Mouse (Mus musculus) neural tube, embryonic 11.5 days (tissue): ENCODE measurements around the gene Tmem156. TPM values are rescaled to one million over a fixed set of nuclear protein-coding genes. Genes with fewer than 3 reads are reported as not detected.

Source experiments
- ATAC-seq: fragments of 200-750 bp; cut with Nextera tagmentation; 2 replicates; pipeline ENCODE4 v1.8.0; 2017; ENCODE audit warnings: moderate number of reproducible peaks, mild to moderate bottlenecking, moderate TSS enrichment, moderate library complexity; ENCODE audit not compliant: insufficient read depth, low FRiP score, low TSS enrichment
- DNase-seq: peaks from one replicate; pipeline ENCODE4 v3.0.0-alpha.2; 2015; ENCODE audit warnings: low spot score
- H3K27ac ChIP-seq: fragments of 300-500 bp; sonication (generic); 2 replicates; pipeline ENCODE4 v1.5.1; 2014; ENCODE audit warnings: low read depth, mild to moderate bottlenecking, low read length
- H3K27me3 ChIP-seq: fragments of 300-500 bp; sonication (generic); 2 replicates; pipeline ENCODE4 v1.6.1; 2014; ENCODE audit warnings: mild to moderate bottlenecking, low read length, mixed read lengths; ENCODE audit not compliant: control insufficient read depth, insufficient read depth
- H3K36me3 ChIP-seq: fragments of 300-500 bp; sonication (generic); 2 replicates; pipeline ENCODE4 v1.6.1; 2014; ENCODE audit warnings: mild to moderate bottlenecking, low read length, moderate library complexity, mixed read lengths; ENCODE audit not compliant: control insufficient read depth, insufficient read depth
- H3K4me1 ChIP-seq: fragments of 300-500 bp; sonication (generic); 2 replicates; pipeline ENCODE4 v1.6.1; 2014; ENCODE audit warnings: low read length, mixed read lengths; ENCODE audit not compliant: control insufficient read depth, insufficient read depth
- H3K4me2 ChIP-seq: fragments of 300-500 bp; sonication (generic); 2 replicates; pipeline ENCODE4 v1.6.1; 2014; ENCODE audit warnings: low read depth, mild to moderate bottlenecking, moderate library complexity
- H3K4me3 ChIP-seq: fragments of 300-500 bp; sonication (generic); 2 replicates; pipeline ENCODE4 v1.5.1; 2014; ENCODE audit warnings: low read depth, low read length
- H3K9ac ChIP-seq: fragments of 300-500 bp; sonication (generic); 2 replicates; pipeline ENCODE4 v1.6.1; 2014; ENCODE audit warnings: mild to moderate bottlenecking, low read length
- H3K9me3 ChIP-seq: fragments of 300-500 bp; sonication (generic); 2 replicates; pipeline ENCODE4 v1.6.1; 2016; ENCODE audit warnings: low read length; ENCODE audit not compliant: control insufficient read depth
- WGBS: fragments of 180-500 bp; shearing (Covaris S2); extraction: QIAGEN DNeasy Blood & Tissue Kit; methylation state at CpG from one replicate; pipeline ENCODE4 v1.1.7; 2014; 5-methylcytosine and 5-hydroxymethylcytosine counted together
- polyA plus RNA-seq: library from polyadenylated mRNA; unstranded; fragments of >200 nt; fragmentation: Nextera tagmentation; extraction: Ambion mirVana; gene quantifications from 2 replicates; pipeline ENCODE4 v1.2.1, GENCODE M21; 2014

Gene Tmem156
- polyA plus RNA-seq, 1 experiment from 2014 or later: 0.21 TPM

DNA sequence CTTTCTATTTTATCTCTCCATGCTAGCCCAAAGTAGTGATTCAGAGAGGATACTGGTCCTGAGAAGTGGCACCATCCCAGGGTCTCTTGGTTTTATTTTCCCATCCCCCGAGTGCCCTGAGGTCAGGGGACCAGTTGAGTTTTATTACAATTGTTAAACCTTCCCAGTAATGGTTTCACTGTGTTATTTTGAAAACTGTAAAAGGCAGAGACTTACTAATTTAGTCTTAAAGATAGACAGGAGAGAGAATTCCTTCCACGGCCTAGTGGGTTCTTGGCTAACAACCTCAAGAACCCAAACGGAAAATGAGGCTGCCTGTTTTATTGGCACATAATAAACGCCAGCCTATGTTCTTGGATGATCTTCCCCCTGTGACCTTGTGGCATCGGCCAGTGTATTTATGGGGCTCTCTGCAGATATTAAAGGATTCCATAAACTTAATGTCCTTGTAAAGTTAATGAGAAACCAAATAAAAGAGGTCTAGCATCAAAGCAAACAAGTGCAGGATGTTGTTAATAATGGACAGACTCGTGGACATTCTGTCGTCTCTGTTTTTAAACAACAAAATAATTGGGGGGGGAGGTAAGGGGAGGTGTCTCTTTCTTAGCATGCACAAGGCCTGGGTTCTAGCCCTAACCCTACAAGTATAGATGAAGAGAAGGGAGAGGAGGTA lies 79.9 kb downstream of the Tmem156 start:
- H3K4me3 ChIP-seq: no peak overlapping the region
- H3K27me3 ChIP-seq: no peaks in the 10 kb centered on the region
- 52% methylated on average over 7 of the region's 7 CpGs for WGBS
- no peak overlapping the region for H3K9ac ChIP-seq
- H3K9me3 ChIP-seq: no peaks in the 10 kb centered on the region
- H3K4me1 ChIP-seq: no peaks in the 10 kb centered on the region
- no peak for ATAC-seq
- no peak overlapping the region for H3K27ac ChIP-seq
- DNase-seq: no peak
- H3K4me2 ChIP-seq: no peak overlapping the region
- no peaks in the 10 kb centered on the region; the same call in 1 of the 2 replicates for H3K36me3 ChIP-seq

DNA sequence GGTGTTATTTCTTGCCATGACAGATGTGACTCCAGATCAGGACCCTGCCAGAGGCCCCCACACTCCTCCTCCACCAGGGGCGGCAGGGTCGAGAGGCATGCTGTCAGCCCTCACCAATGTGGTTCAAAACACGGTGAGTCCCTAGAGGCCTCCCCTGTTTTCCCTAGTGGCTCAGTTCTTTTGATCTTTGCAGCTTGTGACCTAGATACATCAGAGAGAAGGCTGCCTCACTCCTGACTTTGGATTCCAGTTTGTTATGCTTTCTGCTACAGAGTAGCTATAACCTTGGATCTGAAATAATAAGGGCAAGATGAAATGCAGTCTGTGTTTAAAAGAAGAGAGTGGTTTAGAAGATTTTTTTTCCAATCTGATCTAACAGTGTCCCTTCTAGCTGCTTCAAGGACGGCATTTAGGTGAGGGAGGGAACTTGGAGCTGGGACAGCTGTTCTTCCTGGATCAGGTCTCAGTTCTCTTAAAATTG lies 85.9 kb downstream of the Tmem156 start:
- DNase-seq: no peak

DNA sequence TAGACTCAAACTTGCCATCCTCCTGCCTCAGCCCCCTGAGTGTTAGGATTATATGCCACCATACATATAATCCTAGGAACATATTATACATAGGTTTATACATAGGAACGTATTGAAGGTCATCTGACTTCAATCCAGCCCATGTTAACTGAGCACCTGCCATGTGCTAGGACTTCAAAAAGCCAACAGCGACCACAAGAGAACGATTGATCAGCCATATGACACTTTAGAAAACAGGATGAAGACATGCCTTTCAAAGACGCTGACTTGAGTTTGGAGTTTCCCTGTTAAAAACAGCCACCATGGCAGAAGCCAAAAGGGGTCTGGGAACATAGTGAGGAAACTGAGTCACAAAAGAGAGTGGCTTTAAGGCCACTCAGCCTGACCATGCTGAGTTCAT lies 86.7 kb downstream of the Tmem156 start:
- WGBS: 86% methylated on average over 4 of the region's 4 CpGs

More for the DNA sequence above, 85.9 kb downstream of the Tmem156 start:
- Histone ChIP-seq H3K4me1 (peaks cover 3% of the 10 kb centered on the region; the same call in 1 of the 2 replicates), H3K9me3 (no peaks in the 10 kb centered on the region), H3K36me3 (no peaks in the 10 kb centered on the region; the same call in 1 of the 2 replicates), H3K27ac (no peak overlapping the region), H3K27me3 (no peaks in the 10 kb centered on the region), H3K9ac (no peak overlapping the region), H3K4me3 (no peak overlapping the region), H3K4me2 (no peak overlapping the region)
- WGBS: 47% methylated on average over 4 of the region's 4 CpGs
- ATAC-seq: no peak

More for the DNA sequence above, 86.7 kb downstream of the Tmem156 start:
- Histone ChIP-seq H3K27me3 (no peaks in the 10 kb centered on the region), H3K36me3 (no peaks in the 10 kb centered on the region; the same call in 1 of the 2 replicates), H3K4me1 (peaks cover 3% of the 10 kb centered on the region; the same call in 1 of the 2 replicates), H3K27ac (no peak overlapping the region), H3K4me2 (no peak overlapping the region), H3K4me3 (no peak overlapping the region), H3K9ac (no peak overlapping the region), H3K9me3 (no peaks in the 10 kb centered on the region)
- ATAC-seq (no peak), DNase-seq (no peak)

Other genes starting within 250 kb of the Tmem156 start
- gene Tlr1, start 158.6 kb downstream of the Tmem156 start, polyA plus RNA-seq: 0.50 and 0.88 TPM in 2 replicates
- gene Tlr6, start 132.0 kb downstream of the Tmem156 start, polyA plus RNA-seq: 0.34 and 0.41 TPM in 2 replicates
- gene Fam114a1, start 122.1 kb downstream of the Tmem156 start, polyA plus RNA-seq: 13.6 and 16.7 TPM in 2 replicates
- gene Klhl5, start 15.4 kb upstream of the Tmem156 start, polyA plus RNA-seq: 24.6 and 26.9 TPM in 2 replicates
- 13.8 and 15.6 TPM in 2 replicates for gene Wdr19, start 107.6 kb upstream of the Tmem156 start, polyA plus RNA-seq
- 77.8 TPM in 2 replicates for gene Rfc1, start 243.5 kb upstream of the Tmem156 start, polyA plus RNA-seq